Mouse (Mus musculus) frontal cortex, postnatal 14 days (tissue): ENCODE data around the gene Nom1.

Source experiments
- DNase-seq, 2 experiments: peaks; one replicate each; pipeline ENCODE4 v3.0.0; 2022; ENCODE audit warnings: low spot score in 2 of 2

Nom1 gene

DNA sequence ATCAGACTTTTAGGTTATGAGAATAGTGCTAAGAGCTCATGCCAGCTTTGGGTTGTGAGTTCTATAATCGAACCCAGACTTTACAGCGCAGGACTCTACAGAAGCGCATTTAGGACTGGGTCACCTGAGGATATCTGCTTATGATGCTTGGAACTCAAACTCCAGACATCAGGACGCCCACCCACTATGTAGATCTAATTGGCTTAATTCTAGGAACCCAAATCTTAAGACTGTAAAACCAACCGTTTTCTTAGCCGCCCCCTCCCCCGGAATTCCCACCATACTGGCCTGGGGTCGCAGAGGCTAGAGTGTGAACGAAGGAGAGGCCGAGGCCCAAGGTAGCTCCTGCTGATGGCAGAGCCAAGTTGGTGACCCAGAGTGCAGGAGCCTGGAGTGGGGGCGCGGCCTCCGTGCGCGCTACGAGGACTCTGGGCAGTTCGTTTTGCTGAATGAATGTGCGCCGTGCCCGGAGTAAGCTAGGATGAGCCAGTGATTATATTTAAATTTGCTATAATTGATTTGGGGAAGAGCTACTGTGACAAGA, 36.5 kb downstream of the Nom1 start:
- no peak for DNase-seq

DNA sequence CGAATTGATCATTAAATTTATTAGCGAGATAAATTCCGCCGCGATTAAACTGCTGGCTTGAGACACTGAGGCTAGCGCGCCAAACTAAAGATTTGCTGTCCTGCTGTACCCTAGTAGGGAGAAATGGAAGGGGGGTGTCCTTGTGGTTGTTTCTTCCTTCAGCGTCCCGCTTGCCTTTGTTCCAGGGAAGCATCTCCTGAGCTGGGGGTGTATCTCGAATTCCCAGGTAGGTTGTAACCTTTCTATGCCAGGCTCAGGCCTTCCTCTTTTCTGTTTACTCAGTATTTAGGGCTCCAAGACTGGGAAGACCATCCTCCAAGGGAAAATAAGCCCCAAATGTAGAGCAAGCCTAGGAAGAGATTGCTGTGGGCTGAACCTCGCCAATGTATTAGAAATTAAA, 36.9 kb downstream of the Nom1 start:
- DNase-seq: no peak

DNA sequence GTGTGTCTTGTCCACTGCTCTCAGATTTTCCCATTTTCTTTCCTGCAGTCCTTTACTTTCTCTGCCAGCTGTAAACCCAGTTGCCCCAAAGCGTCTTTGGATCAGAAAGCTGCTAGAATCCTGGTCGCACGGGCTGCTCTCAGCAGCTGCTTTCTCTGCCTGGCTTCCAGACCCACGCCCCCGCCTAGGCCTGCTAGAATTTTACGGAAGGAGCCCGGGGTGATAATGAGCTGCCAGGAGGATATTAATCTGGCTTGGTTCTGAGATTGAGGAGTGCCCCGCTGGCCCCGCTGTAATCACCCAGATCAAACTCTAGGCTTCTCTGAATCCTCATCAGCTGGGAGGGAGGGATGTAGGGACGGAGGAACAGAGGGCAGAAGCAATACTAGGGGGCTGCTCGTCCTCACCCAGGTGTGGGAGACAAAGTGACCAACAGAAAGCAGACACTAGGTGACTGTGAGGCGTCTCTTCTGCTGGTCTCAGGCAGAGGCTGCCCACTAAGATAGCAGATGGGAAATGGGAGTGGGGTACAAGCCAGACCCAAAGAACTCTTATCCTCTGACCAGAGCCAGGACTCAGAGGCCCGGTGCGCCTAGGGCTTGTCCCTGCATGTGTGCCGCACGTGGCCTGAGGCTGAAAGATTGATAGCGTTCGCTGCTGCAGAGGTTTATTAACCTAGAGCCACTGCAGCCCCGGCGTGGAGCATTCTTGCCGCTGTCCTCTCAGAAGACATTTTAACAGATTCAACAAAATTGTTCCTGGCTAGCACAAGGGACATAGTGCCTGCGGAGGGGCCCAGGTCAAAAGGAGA, 37.6 kb downstream of the Nom1 start:
- DNase-seq: no peak

- DNase-seq: no peak
These were observed 39.2 kb downstream of the Nom1 start for GRCm38 (mm10) chr5:29473551-29474245.

DNA sequence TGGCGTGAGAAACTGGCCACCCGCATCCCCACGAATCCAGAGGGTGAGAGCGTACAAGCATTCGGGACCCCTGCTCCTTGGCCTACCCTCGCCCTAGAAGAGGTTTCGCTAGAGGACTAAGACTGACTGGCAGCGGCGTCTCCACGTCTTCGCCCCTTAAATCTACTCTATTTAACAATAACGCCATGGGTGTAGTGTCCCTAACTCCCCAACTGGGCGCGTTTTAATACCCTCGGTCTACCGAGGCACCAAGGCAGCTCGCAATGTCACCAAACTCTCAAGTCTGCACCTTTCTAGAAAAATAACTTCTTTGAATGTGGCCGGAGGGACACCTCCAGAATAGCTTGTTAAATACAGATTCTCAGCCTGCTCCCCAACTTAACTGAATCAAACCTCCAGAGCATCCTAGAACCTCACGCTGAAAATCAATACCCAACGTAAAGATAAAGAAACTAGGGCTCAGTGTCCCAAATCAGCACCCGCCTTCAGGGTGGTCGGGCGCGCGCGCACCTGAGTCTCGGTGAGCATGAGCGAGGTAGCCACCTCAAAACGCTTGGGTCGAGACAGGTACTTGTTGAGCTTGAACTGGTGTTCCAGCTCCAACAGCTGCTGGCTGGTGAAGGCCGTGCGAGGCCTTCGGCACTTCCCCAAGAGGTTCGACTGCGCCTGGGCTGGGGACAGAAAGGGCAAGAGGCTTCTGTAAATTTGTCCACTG, 39.9 kb downstream of the Nom1 start:
- no peak for DNase-seq

GRCm38 (mm10) chr5:29475041-29475440, 40.6 kb downstream of the Nom1 start:
- DNase-seq: no peak

GRCm38 (mm10) chr5:29475556-29475955, 41.1 kb downstream of the Nom1 start:
- DNase-seq: no peak

DNA sequence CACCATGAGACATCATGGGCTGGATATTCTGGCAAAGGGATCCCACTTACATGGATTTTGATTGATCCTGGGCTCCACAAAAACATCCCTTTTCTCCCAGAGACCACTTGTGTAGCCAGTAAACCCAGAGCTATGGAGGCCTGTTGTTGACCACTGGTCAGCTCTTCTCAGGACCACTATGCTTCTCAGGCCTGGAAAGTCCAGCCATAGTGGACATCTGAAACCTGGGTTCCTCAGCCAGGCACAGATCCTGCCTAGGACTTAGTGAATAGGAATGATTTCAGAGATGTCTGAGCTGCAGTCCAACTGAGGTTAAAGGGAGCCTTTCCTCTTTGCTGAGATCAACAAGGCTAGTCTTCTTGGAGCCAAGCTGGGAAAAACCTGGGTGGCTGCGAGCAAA, 41.6 kb downstream of the Nom1 start:
- DNase-seq: no peak

GRCm38 (mm10) chr5:29477474-29478207, 43.2 kb downstream of the Nom1 start:
- no peak for DNase-seq

- DNase-seq: no peak
These were observed 44.0 kb downstream of the Nom1 start, which contains the start of gene Mnx1 for GRCm38 (mm10) chr5:29478208-29479197. Gene Mnx1, minus strand, starts transcription at chr5:29478470.

DNA sequence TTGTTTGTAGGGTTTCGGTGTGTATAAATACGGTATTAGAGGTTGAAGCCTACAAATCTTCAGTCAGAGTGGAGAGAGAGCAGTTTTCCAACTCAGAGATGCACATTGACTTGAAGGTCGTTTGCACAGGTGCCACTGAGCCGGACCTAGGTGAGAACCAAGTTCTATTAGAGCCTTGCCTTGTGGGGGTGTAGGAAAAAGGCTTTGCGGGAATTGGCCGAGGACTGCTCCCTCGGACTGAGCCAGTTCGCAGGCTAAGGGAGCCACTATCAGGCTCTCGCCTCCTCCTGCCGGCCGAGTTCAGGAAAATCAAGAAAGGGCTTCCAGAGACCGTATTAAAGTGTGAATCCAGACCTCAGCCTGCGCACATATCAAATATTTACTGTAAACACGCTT, 44.7 kb downstream of the Nom1 start:
- no peak for DNase-seq

DNA sequence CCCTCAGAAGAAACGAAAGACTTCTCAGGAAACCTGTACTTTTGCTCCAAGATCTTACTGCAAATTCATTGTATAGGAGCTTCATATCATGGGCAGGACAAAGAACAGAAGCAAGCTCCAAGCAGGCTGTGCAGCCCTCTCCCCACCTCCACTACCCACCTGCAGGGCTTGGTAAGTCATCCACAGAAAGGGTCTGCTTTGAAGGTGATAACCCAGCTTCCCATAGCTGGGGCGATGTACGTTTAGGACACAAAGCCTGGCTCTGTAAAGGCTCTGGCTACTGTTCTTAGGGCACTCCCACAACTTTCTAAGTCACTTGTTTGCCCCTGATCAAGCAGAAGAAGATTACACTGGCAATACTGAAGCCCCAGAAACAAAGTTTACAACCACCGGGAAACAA, 49.3 kb downstream of the Nom1 start:
- DNase-seq: no peak

GRCm38 (mm10) chr5:29484965-29485940, 50.8 kb downstream of the Nom1 start:
- DNase-seq: no peak

DNA sequence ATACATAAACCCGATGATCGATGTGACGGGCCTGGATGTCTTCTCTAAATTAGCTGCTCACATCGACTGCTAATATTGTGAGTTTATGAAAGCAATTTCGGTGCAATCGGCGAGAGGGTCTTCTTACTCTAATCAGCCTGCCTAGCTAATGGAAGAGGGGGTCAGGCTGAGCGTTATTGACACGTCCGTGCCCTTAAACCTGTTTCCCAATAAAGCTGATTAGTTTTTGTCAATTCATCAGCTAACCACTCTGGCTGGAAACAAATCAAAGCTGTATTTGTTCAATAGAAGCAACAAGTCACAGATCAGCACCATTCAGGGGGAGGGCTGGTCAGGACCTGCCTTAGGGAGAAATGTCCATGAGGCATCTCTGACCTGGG, 51.5 kb downstream of the Nom1 start:
- no peak for DNase-seq

- DNase-seq: no peak
These were observed 52.9 kb downstream of the Nom1 start for GRCm38 (mm10) chr5:29487321-29487720.

GRCm38 (mm10) chr5:29507013-29507412, 72.5 kb downstream of the Nom1 start:
- no peak for DNase-seq
